Mouse (Mus musculus): ENCODE data around the gene Papola. TPM values are rescaled to one million over a fixed set of nuclear protein-coding genes. Genes with fewer than 3 reads are reported as not detected.

Papola gene
- polyA plus RNA-seq, 1 experiment, result 72.7 TPM

DNA sequence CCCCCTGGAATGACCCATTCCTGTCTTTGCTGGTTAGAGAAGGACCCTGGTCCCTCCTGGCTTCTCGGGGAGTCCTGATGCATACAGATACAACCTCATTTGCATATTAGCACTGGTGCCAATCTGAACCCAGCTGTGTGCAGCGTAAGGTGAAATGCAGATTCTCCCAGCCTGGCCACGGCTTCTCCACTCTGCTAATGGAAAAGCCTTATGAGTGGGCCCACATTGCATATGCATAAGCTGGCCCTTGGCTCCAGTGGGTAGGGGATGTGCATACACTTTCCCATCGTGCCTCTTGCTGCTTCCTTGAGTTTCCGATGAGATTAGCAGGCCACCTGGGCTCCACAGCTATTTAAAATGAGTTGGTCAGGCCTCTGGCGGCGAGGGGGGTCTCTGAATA is 68.3 kb downstream of the Papola start:
- no peaks in the 10 kb centered on the region for H3K36me3 ChIP-seq (ENCODE audit: control insufficient read depth, insufficient read depth)
- no peaks in the 10 kb centered on the region for H3K79me2 ChIP-seq (ENCODE audit: control insufficient read depth, insufficient read depth)
- H3ac ChIP-seq (ENCODE audit: control insufficient read depth, insufficient read length, low read depth), result no peak overlapping the region
- H3K27me3 ChIP-seq (ENCODE audit: control insufficient read depth, insufficient read depth, insufficient read length), result no peaks in the 10 kb centered on the region
- TF ChIP-seq CTCF (IDR thresholded peaks at IDR 0.05; ENCODE audit: control insufficient read depth, insufficient read depth, insufficient read length), result no peak
- H3K4me3 ChIP-seq (ENCODE audit: insufficient read depth, poor library complexity, severe bottlenecking), result no peak overlapping the region
- H3K79me3 ChIP-seq (ENCODE audit: low read depth), result no peaks in the 10 kb centered on the region

DNA sequence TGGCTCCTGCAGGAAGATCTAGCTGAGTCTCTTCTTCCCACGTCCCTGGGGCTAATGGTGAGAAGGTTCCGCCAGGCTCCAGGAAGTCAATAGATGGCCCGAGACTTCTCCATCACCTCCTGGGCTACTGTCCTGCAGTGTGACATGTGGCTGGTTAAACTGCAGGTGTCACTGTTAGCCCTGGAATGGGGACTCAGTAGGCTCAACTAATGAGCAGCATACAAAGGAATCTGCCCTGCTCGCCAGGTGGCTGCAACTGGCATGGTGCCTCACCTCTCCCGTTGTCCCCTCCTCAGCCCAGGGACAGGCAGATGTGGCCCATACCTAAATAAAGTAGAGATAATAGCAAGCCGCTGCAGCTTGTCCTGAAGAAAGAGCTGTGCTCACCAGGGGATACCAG is 70.1 kb downstream of the Papola start:
- Histone ChIP-seq H3K36me3 (ENCODE audit: control insufficient read depth, insufficient read depth) (no peaks in the 10 kb centered on the region), H3ac (ENCODE audit: control insufficient read depth, insufficient read length, low read depth) (no peak overlapping the region), H3K4me3 (ENCODE audit: insufficient read depth, poor library complexity, severe bottlenecking) (no peak overlapping the region), H3K79me2 (ENCODE audit: control insufficient read depth, insufficient read depth) (no peaks in the 10 kb centered on the region), H3K79me3 (ENCODE audit: low read depth) (no peaks in the 10 kb centered on the region), H3K27me3 (ENCODE audit: control insufficient read depth, insufficient read depth, insufficient read length) (no peaks in the 10 kb centered on the region)
- TF ChIP-seq MYOG (IDR thresholded peaks at IDR 0.05; ENCODE audit: control insufficient read depth, extremely low read depth, insufficient read length) (no peak), MAX (IDR thresholded peaks at IDR 0.05) (no peak), CTCF (IDR thresholded peaks at IDR 0.05; ENCODE audit: control insufficient read depth, insufficient read depth, insufficient read length) (no peak), FOSL1 (IDR thresholded peaks at IDR 0.05; ENCODE audit: insufficient read depth, low read length, poor library complexity, severe bottlenecking) (no peak), USF1 (IDR thresholded peaks at IDR 0.05; ENCODE audit: low read depth) (no peak), CEBPB (IDR thresholded peaks at IDR 0.05; ENCODE audit: low read depth) (no peak), MYOD1 (IDR thresholded peaks at IDR 0.05; ENCODE audit: control insufficient read depth, insufficient read length, low read depth) (no peak)

DNA sequence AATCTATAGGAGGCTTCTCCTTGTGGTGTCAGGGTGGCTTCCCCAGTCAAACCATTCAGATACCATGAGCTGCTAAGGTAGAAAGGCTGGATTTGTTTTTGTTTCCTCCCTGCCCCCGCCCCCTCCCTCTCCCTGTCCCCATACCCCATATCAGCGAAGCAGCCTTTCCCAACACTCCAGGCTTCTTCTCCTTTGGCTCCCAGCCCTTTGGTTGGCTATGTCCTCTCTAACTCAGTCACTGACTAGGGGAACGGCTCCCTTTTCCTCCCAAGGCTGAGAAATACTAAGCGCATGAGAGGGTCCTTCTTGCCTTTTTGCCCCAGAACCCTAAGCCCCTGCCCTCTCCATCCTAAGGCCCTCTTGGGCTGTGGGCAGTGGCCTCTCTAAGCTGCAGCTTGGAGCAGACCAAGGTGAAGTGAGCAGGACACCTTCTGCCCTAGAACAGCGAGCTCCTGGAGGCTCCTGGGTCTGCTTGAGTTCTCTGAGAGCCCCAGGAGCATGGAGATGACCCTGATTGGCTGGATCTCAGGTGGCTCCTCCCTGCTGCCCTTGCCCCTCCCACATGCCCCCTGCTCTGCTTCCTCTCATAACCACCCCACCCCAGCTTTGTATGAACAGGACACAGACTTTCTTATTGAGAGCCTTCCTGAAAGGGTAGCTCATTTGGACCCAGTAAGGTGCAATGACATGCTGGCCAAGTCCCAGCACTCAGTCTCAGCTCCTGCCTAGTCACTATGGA is 73.6 kb downstream of the Papola start:
- Histone ChIP-seq H3ac (ENCODE audit: control insufficient read depth, insufficient read length, low read depth) (no peak overlapping the region), H3K4me3 (ENCODE audit: insufficient read depth, poor library complexity, severe bottlenecking) (no peak overlapping the region), H3K36me3 (ENCODE audit: control insufficient read depth, insufficient read depth) (no peaks in the 10 kb centered on the region), H3K79me2 (ENCODE audit: control insufficient read depth, insufficient read depth) (no peaks in the 10 kb centered on the region), H3K79me3 (ENCODE audit: low read depth) (no peaks in the 10 kb centered on the region), H3K27me3 (ENCODE audit: control insufficient read depth, insufficient read depth, insufficient read length) (peaks cover 3% of the 10 kb centered on the region)
- TF ChIP-seq MYOD1 (IDR thresholded peaks at IDR 0.05; ENCODE audit: control insufficient read depth, insufficient read length, low read depth), result no peak

GRCm38 (mm10) chr12:105862072-105862471 is 77.6 kb downstream of the Papola start:
- H3K79me3 ChIP-seq (ENCODE audit: low read depth), result no peaks in the 10 kb centered on the region
- no peak overlapping the region for H3ac ChIP-seq (ENCODE audit: control insufficient read depth, insufficient read length, low read depth)
- H3K4me3 ChIP-seq (ENCODE audit: insufficient read depth, poor library complexity, severe bottlenecking), result no peak overlapping the region
- TF ChIP-seq MYOG (IDR thresholded peaks at IDR 0.05; ENCODE audit: control insufficient read depth, extremely low read depth, insufficient read length) (no peak), MAX (IDR thresholded peaks at IDR 0.05) (no peak), FOSL1 (IDR thresholded peaks at IDR 0.05; ENCODE audit: insufficient read depth, low read length, poor library complexity, severe bottlenecking) (no peak), USF1 (IDR thresholded peaks at IDR 0.05; ENCODE audit: low read depth) (no peak), CEBPB (IDR thresholded peaks at IDR 0.05; ENCODE audit: low read depth) (no peak), CTCF (IDR thresholded peaks at IDR 0.05; ENCODE audit: control insufficient read depth, insufficient read depth, insufficient read length) (no peak), MYOD1 (IDR thresholded peaks at IDR 0.05; ENCODE audit: control insufficient read depth, insufficient read length, low read depth) (no peak)
- H3K36me3 ChIP-seq (ENCODE audit: control insufficient read depth, insufficient read depth), result no peaks in the 10 kb centered on the region
- H3K27me3 ChIP-seq (ENCODE audit: control insufficient read depth, insufficient read depth, insufficient read length), result peaks cover 3% of the 10 kb centered on the region
- no peaks in the 10 kb centered on the region for H3K79me2 ChIP-seq (ENCODE audit: control insufficient read depth, insufficient read depth)

DNA sequence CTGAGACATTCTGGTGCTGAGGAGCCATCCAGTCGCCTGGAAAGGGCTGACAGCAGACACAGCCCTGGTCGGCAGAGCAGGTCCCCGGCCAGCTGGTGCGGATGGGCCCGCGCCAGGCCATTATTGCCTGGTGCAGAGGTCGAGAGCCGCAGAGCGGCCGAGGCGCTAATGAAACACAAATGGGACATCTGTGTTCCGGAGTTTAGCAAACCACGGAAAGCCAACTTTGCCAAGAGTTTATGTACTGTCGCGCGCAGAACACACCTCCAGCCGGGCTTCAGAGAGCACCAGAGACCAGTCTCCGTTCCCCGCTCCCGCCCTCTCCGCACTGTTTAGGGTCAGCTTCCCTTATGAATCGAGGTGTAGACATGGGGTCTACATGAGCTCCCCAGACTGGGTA is 78.1 kb downstream of the Papola start:
- H3ac ChIP-seq (ENCODE audit: control insufficient read depth, insufficient read length, low read depth), result no peak overlapping the region
- no peaks in the 10 kb centered on the region for H3K79me3 ChIP-seq (ENCODE audit: low read depth)
- TF ChIP-seq MYOG (IDR thresholded peaks at IDR 0.05; ENCODE audit: control insufficient read depth, extremely low read depth, insufficient read length) (no peak), CTCF (IDR thresholded peaks at IDR 0.05; ENCODE audit: control insufficient read depth, insufficient read depth, insufficient read length) (no peak), USF1 (IDR thresholded peaks at IDR 0.05; ENCODE audit: low read depth) (no peak), MYOD1 (IDR thresholded peaks at IDR 0.05; ENCODE audit: control insufficient read depth, insufficient read length, low read depth) (no peak), FOSL1 (IDR thresholded peaks at IDR 0.05; ENCODE audit: insufficient read depth, low read length, poor library complexity, severe bottlenecking) (no peak), CEBPB (IDR thresholded peaks at IDR 0.05; ENCODE audit: low read depth) (no peak), MAX (IDR thresholded peaks at IDR 0.05) (no peak)
- H3K27me3 ChIP-seq (ENCODE audit: control insufficient read depth, insufficient read depth, insufficient read length), result peaks cover 3% of the 10 kb centered on the region
- no peaks in the 10 kb centered on the region for H3K36me3 ChIP-seq (ENCODE audit: control insufficient read depth, insufficient read depth)
- no peak overlapping the region for H3K4me3 ChIP-seq (ENCODE audit: insufficient read depth, poor library complexity, severe bottlenecking)
- H3K79me2 ChIP-seq (ENCODE audit: control insufficient read depth, insufficient read depth), result no peaks in the 10 kb centered on the region

GRCm38 (mm10) chr12:105863436-105863835 is 78.9 kb downstream of the Papola start:
- H3ac ChIP-seq (ENCODE audit: control insufficient read depth, insufficient read length, low read depth), result no peak overlapping the region
- no peak overlapping the region for H3K4me3 ChIP-seq (ENCODE audit: insufficient read depth, poor library complexity, severe bottlenecking)
- H3K27me3 ChIP-seq (ENCODE audit: control insufficient read depth, insufficient read depth, insufficient read length), result peaks cover 3% of the 10 kb centered on the region
- H3K79me2 ChIP-seq (ENCODE audit: control insufficient read depth, insufficient read depth), result no peaks in the 10 kb centered on the region
- no peaks in the 10 kb centered on the region for H3K79me3 ChIP-seq (ENCODE audit: low read depth)
- no peak for TF ChIP-seq MYOD1 (IDR thresholded peaks at IDR 0.05; ENCODE audit: control insufficient read depth, insufficient read length, low read depth)
- no peak for TF ChIP-seq USF1 (IDR thresholded peaks at IDR 0.05; ENCODE audit: low read depth)
- no peak for TF ChIP-seq FOSL1 (IDR thresholded peaks at IDR 0.05; ENCODE audit: insufficient read depth, low read length, poor library complexity, severe bottlenecking)
- no peak for TF ChIP-seq MYOG (IDR thresholded peaks at IDR 0.05; ENCODE audit: control insufficient read depth, extremely low read depth, insufficient read length)
- TF ChIP-seq CEBPB (IDR thresholded peaks at IDR 0.05; ENCODE audit: low read depth), result no peak
- TF ChIP-seq MAX (IDR thresholded peaks at IDR 0.05), result no peak
- TF ChIP-seq CTCF (IDR thresholded peaks at IDR 0.05; ENCODE audit: control insufficient read depth, insufficient read depth, insufficient read length), result no peak
- H3K36me3 ChIP-seq (ENCODE audit: control insufficient read depth, insufficient read depth), result no peaks in the 10 kb centered on the region
